Mouse (Mus musculus) heart, postnatal 14 days (tissue): ENCODE measurements around the gene 2510039O18Rik. TPM values are rescaled to one million over a fixed set of nuclear protein-coding genes. Genes with fewer than 3 reads are reported as not detected.
A peak's percentile ranks its signal among the peaks of the same experiment; 100 is the strongest.

ENCODE experiments used
- DNase-seq, 2 experiments: peaks; one replicate each; pipeline ENCODE4 v3.0.0; 2021 to 2022
- intact Hi-C: fragments of 180-260 bp; cut with DNase I; formaldehyde crosslinking; loops from one replicate; pipeline ENCODE4 v1.15.1; 2025
- long read RNA-seq, 2 experiments: library from polyadenylated mRNA; stranded (forward); transcript quantifications; one replicate each; pipeline ENCODE4 v2.0.0; 2021
- total RNA-seq, 2 experiments: library from RNA; stranded (reverse); gene quantifications; 2 replicates each; pipeline ENCODE4 v1.2.3; 2021

The 2510039O18Rik gene
- total RNA-seq, result 10 to 100 TPM; 39.6 to 43.9 TPM
- long read RNA-seq, experiment 1, transcript 2510039O18Rik-201 (3 exons, 2,731 nt), result major isoform, 95 of 107 reads
- long read RNA-seq, experiment 1, partial matches to known transcripts, result 9 of 107 reads
- long read RNA-seq, experiment 1, other reads (novel, unspliced or antisense), result 3 of 107 reads
- long read RNA-seq, experiment 2, transcript 2510039O18Rik-201 (3 exons, 2,731 nt), result major isoform, 120 of 138 reads
- long read RNA-seq, experiment 2, partial matches to known transcripts, result 13 of 138 reads
- long read RNA-seq, experiment 2, other reads (novel, unspliced or antisense), result 5 of 138 reads

DNA sequence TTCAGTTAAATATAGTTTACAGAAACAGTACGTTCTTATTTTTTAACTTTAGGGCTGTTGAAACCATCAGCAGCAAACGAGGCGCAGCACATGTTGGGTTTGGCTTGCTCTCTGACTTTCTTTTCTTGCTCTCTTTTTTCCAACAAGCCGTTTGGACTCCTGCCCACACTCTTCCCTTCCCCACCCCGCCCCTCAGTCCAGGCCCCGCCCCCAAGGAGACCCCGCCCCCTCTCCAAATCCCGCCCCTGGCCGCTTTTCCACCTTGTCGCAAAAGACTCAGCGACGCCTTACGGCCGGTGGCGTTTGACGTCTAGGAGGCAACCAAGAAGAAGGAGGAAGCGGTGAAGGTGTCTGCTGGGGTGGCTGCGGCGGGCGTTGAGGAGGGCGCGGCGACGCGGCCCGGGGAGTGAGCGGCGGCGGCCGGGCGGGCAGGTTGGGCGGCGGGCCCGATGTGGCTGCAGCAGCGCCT lies at the start of gene 2510039O18Rik:
Gene 2510039O18Rik, plus strand, starts transcription at position 320 of the 469 bp plus-strand sequence.
- intact Hi-C loops, result no loop called here
- DNase-seq, result peak; percentile 84 to 88

DNA sequence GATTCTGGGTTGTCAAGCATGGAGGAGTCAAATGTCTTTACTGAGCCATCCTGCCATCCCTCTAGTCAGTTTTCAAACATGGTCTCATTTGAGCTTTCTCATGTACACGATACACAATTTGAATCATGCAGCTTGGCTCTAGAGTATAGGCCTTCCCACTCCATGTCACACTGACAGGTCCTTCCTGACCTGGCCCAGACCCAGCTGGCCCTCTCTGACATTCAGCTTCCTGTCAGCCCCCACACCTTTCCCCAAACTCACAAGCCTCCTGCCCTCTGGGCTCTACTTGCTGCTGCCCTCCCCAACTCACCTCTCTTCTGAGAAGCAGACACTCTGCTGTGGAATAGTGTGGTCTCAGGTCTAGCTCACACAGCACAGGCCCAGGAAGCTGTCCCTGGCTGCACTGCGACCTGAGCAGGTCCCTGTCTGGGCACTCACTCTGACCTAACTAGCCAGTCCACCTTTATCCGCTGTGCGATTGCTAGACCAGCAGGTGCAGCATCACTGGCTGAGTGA lies 44.8 kb upstream of the 2510039O18Rik start:
- intact Hi-C loops, result no loop called here
- DNase-seq, result peak in 1 of 2 experiments; percentile 49

DNA sequence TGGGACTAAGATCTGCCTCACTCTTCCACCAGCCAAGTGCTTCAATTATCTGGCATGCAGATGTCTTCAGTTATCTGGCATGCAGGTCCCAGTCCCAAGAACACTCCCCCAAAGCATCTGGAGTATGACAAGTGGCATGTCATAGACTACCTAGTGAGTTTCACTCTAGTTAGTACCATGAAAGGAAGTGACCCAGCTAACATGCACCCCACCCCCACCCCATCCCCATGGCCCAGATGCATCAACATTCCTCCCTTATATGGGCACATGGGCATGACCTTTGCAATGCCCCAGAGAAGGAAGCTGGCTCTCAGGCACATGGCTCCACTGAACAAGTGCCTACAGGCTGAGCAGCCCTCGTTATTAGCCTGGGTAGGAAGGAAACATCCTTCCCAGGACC lies 44.3 kb upstream of the 2510039O18Rik start:
- intact Hi-C loops, result no loop called here

GRCm38 (mm10) chr4:147897348-147897747 lies 43.3 kb upstream of the 2510039O18Rik start:
- intact Hi-C loops, result no loop called here
- DNase-seq, result peak in 1 of 2 experiments; percentile 50

More for the DNA sequence above, 44.3 kb upstream of the 2510039O18Rik start:
- DNase-seq, result no peak

DNA sequence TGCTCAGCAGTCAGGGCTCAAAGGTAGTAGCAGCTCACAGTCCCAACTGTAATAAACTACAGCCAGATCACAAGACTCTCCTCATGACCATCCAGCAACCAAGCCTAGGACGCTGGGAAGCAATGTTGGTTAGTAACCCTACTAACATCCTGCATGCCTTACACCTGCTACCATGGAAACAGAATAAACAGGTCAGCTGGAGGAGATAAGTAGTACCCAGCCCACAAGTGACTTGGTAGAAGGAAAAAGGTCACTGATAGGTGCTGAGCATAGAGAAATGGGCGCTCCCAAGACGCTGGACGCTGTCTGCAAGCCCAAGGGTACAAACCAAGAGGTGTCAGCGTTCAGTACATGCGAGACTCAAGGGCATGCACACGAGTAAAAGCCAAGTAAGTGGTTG lies 40.2 kb upstream of the 2510039O18Rik start:
- DNase-seq, result no peak
- intact Hi-C loops, result no loop called here

DNA sequence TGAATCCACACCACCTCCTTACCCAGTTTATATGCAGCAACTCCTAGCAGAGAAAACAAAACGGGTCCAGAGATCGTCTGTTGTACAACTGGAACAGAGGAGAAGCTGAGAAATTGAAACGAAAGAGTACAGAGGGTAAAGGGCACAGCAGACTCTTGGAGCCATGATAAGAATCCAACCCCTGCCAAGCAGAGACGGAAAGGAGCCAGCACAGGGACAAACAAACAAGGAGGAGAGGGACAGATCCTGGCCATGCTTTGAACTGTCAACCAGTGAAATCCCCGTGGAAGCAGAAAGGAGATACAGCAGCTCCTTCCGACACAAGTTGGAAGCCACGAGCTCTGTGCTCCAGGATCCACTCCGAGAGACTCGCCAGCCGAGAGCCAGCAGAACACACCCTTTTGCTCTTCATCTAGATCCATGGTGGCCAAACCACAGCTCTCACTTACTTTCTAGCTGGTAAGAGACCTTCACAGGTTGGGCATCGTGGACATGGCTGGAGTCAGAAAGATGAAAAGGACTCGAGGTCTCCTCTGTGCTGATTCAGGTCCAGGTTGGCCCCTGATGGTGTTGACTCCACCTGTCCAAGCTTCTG lies 37.7 kb upstream of the 2510039O18Rik start:
- DNase-seq, result no peak

GRCm38 (mm10) chr4:147903601-147904000 lies 37.1 kb upstream of the 2510039O18Rik start:
- intact Hi-C loops, result no loop called here
- DNase-seq, result no peak

More for the DNA sequence above, 37.7 kb upstream of the 2510039O18Rik start:
- intact Hi-C loops, result no loop called here

DNA sequence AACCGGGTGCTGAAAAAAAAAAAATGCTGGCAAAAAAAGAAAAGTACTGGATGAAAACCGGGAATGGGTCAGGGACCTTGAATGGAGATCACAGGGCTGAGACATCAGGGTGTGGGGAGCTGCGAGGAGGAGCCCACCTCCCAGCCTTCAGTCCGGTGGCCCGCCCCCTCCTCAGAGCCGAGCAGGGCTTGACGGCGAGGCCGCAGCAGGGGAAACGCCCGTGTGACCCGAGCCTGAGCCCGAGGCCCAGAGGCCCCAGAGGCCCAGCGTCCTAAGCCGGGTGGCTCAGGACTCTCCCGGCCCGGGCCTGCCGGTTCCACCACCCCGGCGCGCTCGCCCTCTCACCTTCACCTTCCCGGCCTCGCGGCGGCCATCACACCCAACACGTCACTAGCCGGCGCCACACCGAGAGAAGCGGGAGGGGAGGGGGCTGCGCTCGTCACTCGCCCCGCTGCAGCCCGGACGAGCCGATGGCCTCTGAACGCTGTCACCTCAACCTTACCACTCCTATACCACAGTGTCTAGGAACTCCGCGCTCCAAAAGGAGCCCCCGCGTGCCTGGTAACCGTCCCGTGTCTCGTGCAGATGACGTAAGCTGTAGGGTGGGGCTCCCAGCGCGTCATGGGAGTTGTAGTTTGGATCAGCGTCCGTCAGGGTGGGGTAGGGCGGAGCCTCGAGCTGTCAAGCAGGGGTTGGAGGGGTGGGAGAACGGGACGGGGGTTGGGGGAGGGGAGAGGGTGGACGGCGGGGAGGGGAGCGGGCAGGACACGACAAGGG lies 36.2 kb upstream of the 2510039O18Rik start, which contains the start of gene Mfn2:
Gene Mfn2, minus strand, starts transcription at position 392 of the 777 bp plus-strand sequence.
- DNase-seq, result peak; percentile 88 to 92
- intact Hi-C loops, result no loop called here

DNA sequence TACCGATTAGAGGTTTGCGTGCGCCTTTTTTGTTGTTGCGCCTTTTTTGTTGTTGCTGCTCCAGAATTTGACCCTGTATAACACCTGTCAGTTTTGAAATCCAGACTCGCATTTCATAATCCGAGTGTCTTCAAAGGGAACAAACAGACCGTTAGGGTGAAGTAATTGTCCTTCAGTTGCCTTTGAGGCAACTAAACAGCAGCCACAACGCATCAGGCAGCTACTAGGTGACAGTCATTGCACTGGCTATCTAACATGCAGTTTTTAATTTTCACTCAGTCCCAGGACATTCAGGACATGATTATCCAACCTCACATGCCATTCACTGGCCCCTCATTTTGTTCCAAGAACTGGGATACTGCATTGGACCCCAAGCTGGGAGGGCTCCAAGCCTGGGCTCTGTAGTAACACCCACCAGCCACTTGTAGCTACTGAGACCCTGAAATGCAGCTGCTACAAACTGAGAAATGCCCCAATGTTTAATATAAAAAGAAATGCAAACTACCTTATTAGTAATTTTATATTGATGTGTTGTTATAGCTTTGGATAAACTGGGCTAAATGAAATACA lies 35.5 kb upstream of the 2510039O18Rik start:
- DNase-seq, result no peak
- intact Hi-C loops, result no loop called here

DNA sequence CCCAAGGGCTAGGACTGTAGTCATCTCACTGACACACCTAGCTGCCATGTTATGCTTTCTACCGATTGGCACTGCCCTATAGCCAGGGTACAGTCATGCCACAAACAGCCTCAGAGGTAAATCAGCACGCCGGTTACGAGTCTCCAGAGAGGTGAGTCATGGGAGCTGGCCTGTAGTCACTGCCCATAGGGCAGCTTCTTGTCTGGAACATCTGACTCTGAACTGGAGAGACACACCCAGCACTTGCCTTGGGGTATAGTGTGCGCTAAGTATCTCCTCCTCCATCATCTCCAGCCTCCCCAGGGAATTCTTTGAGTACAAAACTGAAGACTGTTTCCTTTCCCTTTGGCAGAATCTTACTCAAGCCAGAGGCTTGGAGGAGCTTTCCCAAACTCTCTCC lies 34.5 kb upstream of the 2510039O18Rik start:
- intact Hi-C loops, result no loop called here
- no peak for DNase-seq

DNA sequence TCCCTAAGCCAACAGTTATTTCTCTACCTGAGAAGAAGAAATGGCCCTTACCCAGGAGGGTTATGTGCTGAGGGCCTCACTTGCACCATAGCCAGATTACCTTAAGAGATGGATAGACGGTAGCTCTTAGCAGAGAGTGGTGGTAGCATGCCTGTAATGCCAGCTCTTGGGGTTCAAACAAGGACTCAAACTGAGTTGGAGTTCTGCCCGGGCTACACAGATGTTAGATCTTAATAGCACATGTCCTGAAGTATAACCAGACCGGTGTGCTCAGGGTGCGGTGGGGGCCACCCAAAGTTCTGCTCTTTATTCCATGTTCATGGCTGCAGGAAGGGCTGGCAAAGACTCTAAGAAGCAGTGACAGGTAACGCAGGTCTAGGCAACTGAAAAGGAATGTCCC lies 31.2 kb upstream of the 2510039O18Rik start:
- DNase-seq, result peak; percentile 33 to 65
- intact Hi-C loops, result no loop called here

GRCm38 (mm10) chr4:147918459-147919121 lies 22.1 kb upstream of the 2510039O18Rik start:
- DNase-seq, result peak; percentile 59 to 76
- intact Hi-C loops, result loop anchor here (2.0 kb wide), 2 partner anchors 16 to 34 kb away; no protein-coding TSS in a partner anchor

- DNase-seq, result no peak
- intact Hi-C loops, result no loop called here
Observed at GRCm38 (mm10) chr4:147920973-147921372, 19.7 kb upstream of the 2510039O18Rik start.

GRCm38 (mm10) chr4:147922341-147922740 lies 18.4 kb upstream of the 2510039O18Rik start:
- intact Hi-C loops, result no loop called here
- DNase-seq, result no peak

- intact Hi-C loops, result no loop called here
- DNase-seq, result peak; percentile 67 to 71
Observed at GRCm38 (mm10) chr4:147927705-147928104, 13.0 kb upstream of the 2510039O18Rik start.

GRCm38 (mm10) chr4:147928136-147928535 lies 12.6 kb upstream of the 2510039O18Rik start:
- intact Hi-C loops, result no loop called here

DNA sequence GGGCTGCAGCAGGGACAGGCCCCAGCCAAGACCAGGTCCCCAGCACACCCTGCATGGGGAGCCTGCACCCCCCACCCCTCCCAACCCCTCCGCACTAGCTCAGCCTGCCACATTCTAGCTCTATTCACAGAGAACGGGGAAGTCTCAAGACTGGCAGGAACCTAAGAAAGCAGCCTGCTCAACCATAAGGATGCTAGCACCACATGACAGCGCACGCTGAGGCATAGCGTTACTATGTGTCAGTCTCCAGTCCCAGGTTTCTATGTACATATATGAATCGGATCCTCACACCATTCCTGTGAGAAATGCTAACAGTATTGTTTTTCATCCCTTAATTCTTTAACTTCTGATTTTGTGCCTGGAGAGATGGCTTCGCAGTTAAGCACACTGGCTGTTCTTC lies 12.2 kb upstream of the 2510039O18Rik start:
- intact Hi-C loops, result no loop called here
- DNase-seq, result no peak

More at GRCm38 (mm10) chr4:147928136-147928535, 12.6 kb upstream of the 2510039O18Rik start:
- no peak for DNase-seq

GRCm38 (mm10) chr4:147930946-147931345 lies 9.7 kb upstream of the 2510039O18Rik start:
- DNase-seq, result no peak
- intact Hi-C loops, result no loop called here

DNA sequence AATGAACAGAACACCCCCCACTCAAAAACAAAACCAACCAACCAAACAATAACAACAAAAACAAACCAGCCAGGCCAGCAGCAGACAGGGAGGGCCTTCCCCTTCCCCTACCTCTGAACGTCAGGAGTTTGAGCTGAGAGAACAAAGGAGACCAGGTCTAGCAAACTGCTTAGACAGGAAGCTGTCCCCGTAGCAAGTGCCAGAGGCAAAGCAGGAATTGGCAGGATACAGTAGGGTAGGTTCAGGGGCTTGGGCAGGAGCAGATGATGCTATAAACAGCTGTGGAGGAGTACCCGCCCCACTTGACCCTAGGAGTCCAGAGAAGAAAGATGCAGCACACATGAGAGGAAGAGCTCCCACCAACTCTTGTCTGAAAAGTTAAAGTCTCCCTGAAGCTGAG lies 6.6 kb upstream of the 2510039O18Rik start:
- intact Hi-C loops, result loop anchor here (2.0 kb wide), 1 partner anchor 15 kb away; no protein-coding TSS in a partner anchor
- DNase-seq, result peak; percentile 19 to 35

GRCm38 (mm10) chr4:147934611-147935010 lies 6.1 kb upstream of the 2510039O18Rik start:
- intact Hi-C loops, result loop anchor here (2.0 kb wide), 1 partner anchor 16 kb away; no protein-coding TSS in a partner anchor
- no peak for DNase-seq
